Mouse (Mus musculus) lung, embryonic 14.5 days (tissue): ENCODE measurements around the gene Plppr5. TPM values are rescaled to one million over a fixed set of nuclear protein-coding genes. Genes with fewer than 3 reads are reported as not detected.
A peak's percentile ranks its signal among the peaks of the same experiment; 100 is the strongest.

Experiments
- ATAC-seq: fragments of 200-750 bp; cut with Nextera tagmentation; 2 replicates; pipeline ENCODE4 v1.8.0; 2017; ENCODE audit warnings: mild to moderate bottlenecking, moderate TSS enrichment, moderate library complexity; ENCODE audit not compliant: insufficient read depth
- DNase-seq: peaks from one replicate; pipeline ENCODE4 v3.0.0-alpha.2; 2015
- H3K27ac ChIP-seq: fragments of 300-500 bp; sonication (generic); 2 replicates; pipeline ENCODE4 v1.5.1; 2014; ENCODE audit warnings: low read depth, mild to moderate bottlenecking, moderate library complexity
- H3K27me3 ChIP-seq: fragments of 300-500 bp; sonication (generic); 2 replicates; pipeline ENCODE4 v1.6.1; 2014; ENCODE audit warnings: low read length, control low read depth; ENCODE audit not compliant: insufficient read depth
- H3K36me3 ChIP-seq: fragments of 300-500 bp; sonication (generic); 2 replicates; pipeline ENCODE4 v1.6.1; 2014; ENCODE audit warnings: control low read depth; ENCODE audit not compliant: insufficient read depth
- H3K4me1 ChIP-seq: fragments of 300-500 bp; sonication (generic); 2 replicates; pipeline ENCODE4 v1.6.1; 2014; ENCODE audit warnings: antibody characterized with exemption, control low read depth; ENCODE audit not compliant: insufficient read depth
- H3K4me2 ChIP-seq: fragments of 300-500 bp; sonication (generic); 2 replicates; pipeline ENCODE4 v1.6.1; 2014; ENCODE audit warnings: mild to moderate bottlenecking
- H3K4me3 ChIP-seq: fragments of 300-500 bp; sonication (generic); 2 replicates; pipeline ENCODE4 v1.5.1; 2014; ENCODE audit warnings: low read depth, low read length
- H3K9ac ChIP-seq: fragments of 300-500 bp; sonication (generic); 2 replicates; pipeline ENCODE4 v1.6.1; 2014
- H3K9me3 ChIP-seq: fragments of 300-500 bp; sonication (generic); 2 replicates; pipeline ENCODE4 v1.6.1; 2016; ENCODE audit warnings: low read depth, low read length, control low read depth
- CTCF ChIP-seq: IDR thresholded peaks from 2 replicates; pipeline ENCODE4 v1.5.1; 2016; ENCODE audit warnings: antibody characterized with exemption, low read depth
- WGBS: fragments of 180-500 bp; shearing (Covaris S2); extraction: QIAGEN DNeasy Blood & Tissue Kit; methylation state at CpG from one replicate; pipeline ENCODE4 v1.1.7; 2014; 5-methylcytosine and 5-hydroxymethylcytosine counted together
- polyA plus RNA-seq: library from polyadenylated mRNA; unstranded; fragments of >200 nt; fragmentation: Nextera tagmentation; extraction: Ambion mirVana; gene quantifications from 2 replicates; pipeline ENCODE4 v1.2.1, GENCODE M21; 2014

The Plppr5 gene
- polyA plus RNA-seq, 1 experiment from 2014 or later: 1.7 TPM

DNA sequence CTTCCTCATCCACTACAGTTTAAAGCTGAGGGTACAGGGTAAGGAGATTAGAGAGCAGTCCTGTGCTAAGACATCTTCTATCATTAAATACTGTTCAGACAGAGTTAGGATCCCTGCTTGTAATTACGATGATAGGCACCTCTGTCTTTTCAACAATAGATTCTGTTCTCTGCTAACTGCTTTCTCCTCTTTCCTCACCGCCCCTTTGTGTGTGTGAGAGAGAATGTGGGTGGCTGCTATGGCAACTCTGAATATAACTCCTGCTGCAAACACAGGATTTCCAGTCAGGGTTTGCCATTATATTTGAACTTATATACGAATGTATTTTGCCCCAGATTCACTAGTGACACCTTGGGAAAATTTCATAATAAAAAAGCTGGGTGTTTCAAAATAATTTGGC, 54.2 kb downstream of the Plppr5 start:
- 68% methylated on average over 3 of the region's 3 CpGs for WGBS
- Histone ChIP-seq H3K9me3 (no peaks in the 10 kb centered on the region), H3K4me2 (no peak overlapping the region), H3K36me3 (no peaks in the 10 kb centered on the region), H3K4me3 (no peak overlapping the region), H3K4me1 (no peaks in the 10 kb centered on the region), H3K27ac (no peak overlapping the region), H3K9ac (no peak overlapping the region), H3K27me3 (no peaks in the 10 kb centered on the region)
- DNase-seq: no peak
- no peak for TF ChIP-seq CTCF
- ATAC-seq: no peak

DNA sequence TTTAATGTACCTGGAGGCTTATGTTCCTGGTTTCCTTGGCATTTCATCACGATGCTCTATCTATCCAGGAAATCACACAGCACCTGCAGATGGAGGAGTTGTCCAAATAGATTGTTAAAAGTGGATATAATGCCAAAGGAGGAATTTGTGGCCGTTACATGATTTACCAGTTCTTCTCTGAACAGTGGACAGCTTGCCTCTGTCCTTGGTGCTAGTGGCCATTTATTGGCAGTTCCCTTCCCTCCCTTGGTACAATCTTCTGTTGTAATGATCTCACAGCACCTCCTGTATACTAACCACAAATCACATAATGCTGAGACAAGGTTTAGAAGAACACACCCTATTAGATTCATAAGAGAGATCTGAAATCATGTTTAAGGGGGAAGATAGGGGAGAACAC, 55.7 kb downstream of the Plppr5 start:
- no peak for TF ChIP-seq CTCF
- H3K4me1 ChIP-seq: no peaks in the 10 kb centered on the region
- H3K4me3 ChIP-seq: no peak overlapping the region
- no peaks in the 10 kb centered on the region for H3K27me3 ChIP-seq
- H3K9me3 ChIP-seq: no peaks in the 10 kb centered on the region
- no peak overlapping the region for H3K27ac ChIP-seq
- DNase-seq (peak; percentile 66), ATAC-seq (no peak)
- WGBS: 29% methylated on average over 2 of the region's 2 CpGs
- no peak overlapping the region for H3K9ac ChIP-seq
- H3K4me2 ChIP-seq: no peak overlapping the region
- no peaks in the 10 kb centered on the region for H3K36me3 ChIP-seq

DNA sequence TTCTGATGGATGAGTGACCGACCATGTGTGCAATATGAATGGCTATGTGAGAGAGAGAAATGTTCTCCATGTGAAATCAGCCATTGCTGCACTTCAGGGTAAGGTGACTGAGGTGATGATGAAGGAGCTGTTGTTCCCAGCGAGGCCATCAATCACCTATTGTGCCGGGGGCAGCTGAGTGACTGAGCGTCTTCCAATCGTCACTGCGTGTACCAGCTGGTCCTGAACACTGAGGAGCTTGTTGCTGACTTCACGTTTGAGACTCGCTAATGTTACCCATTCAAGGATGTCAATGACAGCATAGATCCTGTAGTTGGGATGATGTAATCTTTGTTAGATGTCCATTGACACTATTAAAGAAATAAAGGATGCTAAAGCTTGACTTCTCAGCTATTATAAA, 74.0 kb downstream of the Plppr5 start:
- no peak overlapping the region for H3K27ac ChIP-seq
- H3K4me1 ChIP-seq: no peaks in the 10 kb centered on the region
- no peak for TF ChIP-seq CTCF
- no peak for ATAC-seq
- H3K9ac ChIP-seq: no peak overlapping the region
- no peak overlapping the region for H3K4me2 ChIP-seq
- 54% methylated on average over 8 of the region's 8 CpGs for WGBS
- H3K9me3 ChIP-seq: no peaks in the 10 kb centered on the region
- H3K4me3 ChIP-seq: no peak overlapping the region
- H3K27me3 ChIP-seq: no peaks in the 10 kb centered on the region
- no peak for DNase-seq
- no peaks in the 10 kb centered on the region for H3K36me3 ChIP-seq

DNA sequence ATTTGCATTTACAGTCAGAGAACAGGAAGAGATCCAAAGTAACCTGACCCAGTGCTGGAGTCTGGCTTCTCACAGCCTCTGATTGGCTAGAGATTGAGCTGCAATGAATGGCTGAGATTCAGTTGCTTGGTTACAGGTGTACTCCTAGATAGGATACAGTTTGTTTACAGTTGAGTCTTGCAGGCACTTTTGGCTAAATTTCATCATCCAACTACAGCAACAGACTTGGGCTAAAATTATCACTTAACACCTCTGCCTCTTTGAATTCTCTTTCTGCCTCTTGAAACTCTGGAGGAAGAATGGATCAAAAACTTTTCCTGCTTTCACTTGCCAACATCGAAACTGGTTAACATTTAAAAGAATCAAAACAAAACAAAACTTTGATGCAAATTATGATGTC, 89.7 kb downstream of the Plppr5 start:
- no peak overlapping the region for H3K9ac ChIP-seq
- H3K4me3 ChIP-seq: no peak overlapping the region
- WGBS: 61% methylated on average over 1 of the region's 1 CpGs
- H3K27ac ChIP-seq: no peak overlapping the region
- ATAC-seq (no peak), DNase-seq (no peak)
- H3K27me3 ChIP-seq: no peaks in the 10 kb centered on the region
- no peaks in the 10 kb centered on the region for H3K9me3 ChIP-seq
- TF ChIP-seq CTCF: no peak
- H3K4me2 ChIP-seq: no peak overlapping the region
- no peaks in the 10 kb centered on the region for H3K4me1 ChIP-seq
- no peaks in the 10 kb centered on the region for H3K36me3 ChIP-seq

DNA sequence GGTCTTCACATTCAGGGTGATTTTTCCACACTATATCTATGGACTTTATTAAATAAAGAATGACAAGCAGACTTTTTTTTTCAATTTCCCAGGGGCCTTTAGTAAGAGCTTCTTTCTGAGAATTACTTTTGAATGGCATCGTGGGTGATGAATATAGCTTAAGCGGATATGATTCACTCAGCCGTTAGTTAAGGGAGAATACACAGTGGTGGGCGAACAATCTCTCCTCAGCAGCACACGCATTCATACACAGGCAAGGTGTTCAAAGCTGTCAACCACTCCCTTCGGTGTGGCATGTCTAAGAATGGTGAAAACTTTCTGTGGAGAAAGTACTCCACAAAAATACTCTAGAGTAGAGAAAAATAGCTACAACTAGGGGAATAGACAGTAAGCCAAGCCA, 104.6 kb downstream of the Plppr5 start:
- Histone ChIP-seq H3K4me2 (no peak overlapping the region), H3K4me3 (no peak overlapping the region), H3K4me1 (no peaks in the 10 kb centered on the region), H3K9me3 (no peaks in the 10 kb centered on the region), H3K36me3 (no peaks in the 10 kb centered on the region), H3K27ac (no peak overlapping the region), H3K9ac (no peak overlapping the region), H3K27me3 (no peaks in the 10 kb centered on the region)
- ATAC-seq (no peak), DNase-seq (no peak)
- WGBS: 87% methylated on average over 6 of the region's 6 CpGs
- TF ChIP-seq CTCF: no peak

DNA sequence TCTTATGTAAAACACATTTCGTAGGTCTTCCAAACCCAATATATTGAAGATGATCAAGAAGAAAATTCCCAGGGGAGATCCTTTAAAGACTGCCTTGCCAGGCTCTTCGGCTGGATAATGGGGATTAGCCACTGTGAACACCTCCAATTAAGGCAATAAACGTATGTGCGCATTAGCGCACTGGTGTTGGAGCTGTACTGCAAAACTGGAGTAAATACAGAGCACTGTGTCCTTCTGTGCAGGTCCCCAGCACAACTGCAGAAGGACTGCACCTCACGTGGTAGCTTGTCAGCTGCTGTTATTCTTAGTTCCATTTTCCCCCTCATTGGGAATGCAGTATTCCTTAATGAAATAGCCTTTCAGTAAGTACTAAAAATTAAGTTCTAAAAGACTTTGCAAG, 110.0 kb downstream of the Plppr5 start:
- Histone ChIP-seq H3K4me1 (no peaks in the 10 kb centered on the region), H3K4me3 (no peak overlapping the region), H3K36me3 (no peaks in the 10 kb centered on the region), H3K27ac (no peak overlapping the region), H3K9ac (no peak overlapping the region), H3K4me2 (no peak overlapping the region), H3K27me3 (no peaks in the 10 kb centered on the region), H3K9me3 (no peaks in the 10 kb centered on the region)
- no peak for TF ChIP-seq CTCF
- DNase-seq (no peak), ATAC-seq (no peak)
- 83% methylated on average over 6 of the region's 6 CpGs for WGBS

DNA sequence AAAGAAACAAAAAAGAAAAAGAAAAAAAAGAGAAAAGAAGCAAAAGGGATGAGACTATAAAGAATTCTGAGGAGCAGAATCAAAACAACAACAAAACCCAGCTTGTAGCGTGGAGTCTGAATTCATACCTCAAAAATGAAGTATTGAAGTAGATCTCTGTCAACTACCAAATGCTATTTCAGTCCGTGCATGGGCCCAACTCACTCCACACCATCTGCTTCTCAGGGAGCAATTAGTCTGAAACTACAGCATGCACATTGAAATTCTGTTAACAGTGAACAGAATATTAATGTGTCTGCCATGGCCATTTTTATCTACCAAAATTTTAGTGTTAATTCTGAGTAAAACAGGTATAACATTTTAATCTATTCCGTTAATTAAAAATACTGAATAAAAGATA, 111.4 kb downstream of the Plppr5 start:
- H3K36me3 ChIP-seq: no peaks in the 10 kb centered on the region
- ATAC-seq: no peak
- no peaks in the 10 kb centered on the region for H3K9me3 ChIP-seq
- no peak for DNase-seq
- no peak overlapping the region for H3K9ac ChIP-seq
- H3K27ac ChIP-seq: no peak overlapping the region
- H3K4me2 ChIP-seq: no peak overlapping the region
- H3K4me1 ChIP-seq: no peaks in the 10 kb centered on the region
- H3K27me3 ChIP-seq: no peaks in the 10 kb centered on the region
- TF ChIP-seq CTCF: no peak
- no peak overlapping the region for H3K4me3 ChIP-seq
- 85% methylated on average over 3 of the region's 3 CpGs for WGBS

DNA sequence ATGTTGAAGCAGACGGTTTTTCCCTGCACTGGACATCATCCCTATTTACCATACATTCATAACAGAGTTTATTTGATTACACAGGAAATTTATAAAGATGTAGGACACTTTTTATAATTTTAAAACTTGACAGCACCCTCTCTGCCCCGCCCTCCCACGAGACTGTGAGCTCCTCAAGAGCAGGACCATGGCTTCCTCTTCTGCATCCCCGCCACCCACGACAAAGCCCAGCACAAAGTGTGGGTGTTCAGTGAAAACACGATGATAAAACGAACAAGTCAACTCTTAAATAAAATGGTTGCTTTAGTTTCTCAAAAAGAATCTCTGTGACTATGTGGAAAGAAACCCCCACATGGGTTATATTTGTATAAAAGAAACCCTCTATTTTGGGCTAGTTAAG, 112.0 kb downstream of the Plppr5 start:
- no peaks in the 10 kb centered on the region for H3K4me1 ChIP-seq
- H3K27ac ChIP-seq: no peak overlapping the region
- H3K9me3 ChIP-seq: no peaks in the 10 kb centered on the region

More for the DNA sequence above, 112.0 kb downstream of the Plppr5 start:
- Histone ChIP-seq H3K36me3 (no peaks in the 10 kb centered on the region), H3K27me3 (no peaks in the 10 kb centered on the region), H3K9ac (no peak overlapping the region), H3K4me3 (no peak overlapping the region), H3K4me2 (no peak overlapping the region)
- DNase-seq: no peak
- no peak for TF ChIP-seq CTCF
- WGBS: 79% methylated on average over 7 of the region's 7 CpGs
- ATAC-seq: no peak
